Mouse (Mus musculus) frontal cortex, postnatal 14 days (tissue): ENCODE results near the gene Gpr4.

Source experiments
- DNase-seq, 2 experiments: peaks; one replicate each; pipeline ENCODE4 v3.0.0; 2022; ENCODE audit warnings: low spot score in 2 of 2

The Gpr4 gene

DNA sequence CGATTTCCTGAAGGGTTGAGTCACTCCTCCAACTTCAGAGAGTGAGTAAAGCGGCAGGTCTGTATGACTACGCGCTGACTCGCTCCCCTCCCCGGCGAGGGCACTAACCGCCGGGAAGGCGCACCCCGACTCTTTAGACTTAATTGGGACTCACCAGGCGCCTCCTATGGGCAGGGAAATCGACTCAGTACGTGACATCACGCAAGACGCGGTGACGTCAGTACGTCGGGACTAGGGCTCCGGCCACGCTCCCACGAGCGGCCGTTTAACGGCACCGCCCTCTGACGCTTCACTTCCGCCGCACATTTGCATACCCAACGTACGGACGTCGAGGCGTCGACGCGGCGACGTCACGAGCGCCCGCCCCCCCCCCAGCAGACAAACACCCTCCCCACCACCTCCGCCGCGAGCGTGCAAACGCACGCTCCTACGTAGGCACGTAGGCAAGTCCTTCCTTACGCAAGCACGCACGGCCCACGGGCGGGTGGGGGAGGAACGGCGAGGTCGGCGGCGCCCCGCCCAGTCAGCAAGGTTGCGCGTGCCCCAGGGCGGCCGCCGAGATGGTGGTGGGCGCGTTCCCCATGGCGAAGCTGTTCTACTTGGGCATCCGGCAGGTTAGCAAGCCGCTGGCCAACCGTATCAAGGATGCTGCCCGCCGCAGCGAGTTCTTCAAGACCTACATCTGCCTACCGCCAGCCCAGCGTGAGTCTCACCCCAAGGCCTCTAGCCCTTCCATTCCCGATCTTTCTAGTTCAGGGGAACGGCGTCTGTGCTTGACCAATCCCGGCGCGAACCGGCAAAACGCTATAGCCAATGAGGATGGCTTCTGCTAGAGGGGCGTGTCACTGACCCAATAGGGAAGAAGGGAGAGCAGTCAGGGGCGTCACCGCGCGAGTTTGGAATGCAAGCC, 15.8 kb downstream of the Gpr4 start, which contains the start of gene Opa3:
TSS of gene Opa3 (plus strand) at position 452 of the 910 bp plus-strand sequence.
- peak; percentile 99 to 100 for DNase-seq

- DNase-seq, result no peak
Measured at GRCm38 (mm10) chr7:19228793-19229148, 16.4 kb downstream of the Gpr4 start.

DNA sequence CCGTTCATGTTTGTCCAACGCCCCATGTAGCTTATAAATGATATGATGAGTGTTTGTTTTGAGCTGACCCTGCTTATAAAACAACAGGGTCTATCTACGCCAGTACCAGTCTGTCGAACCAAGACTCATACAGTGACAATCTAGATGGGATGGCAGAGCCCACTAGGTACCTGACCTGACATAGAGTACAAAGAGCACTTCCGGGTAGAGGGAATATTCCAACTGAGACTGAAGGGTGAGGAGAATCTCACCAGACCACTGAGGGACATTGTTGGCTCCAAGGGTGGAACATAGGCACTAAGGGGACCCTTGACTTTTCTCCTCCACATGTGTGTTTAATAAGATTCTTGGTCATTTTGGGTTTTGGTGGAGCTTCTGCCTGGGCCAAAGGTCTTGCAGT, 17.1 kb downstream of the Gpr4 start:
- DNase-seq, result no peak

DNA sequence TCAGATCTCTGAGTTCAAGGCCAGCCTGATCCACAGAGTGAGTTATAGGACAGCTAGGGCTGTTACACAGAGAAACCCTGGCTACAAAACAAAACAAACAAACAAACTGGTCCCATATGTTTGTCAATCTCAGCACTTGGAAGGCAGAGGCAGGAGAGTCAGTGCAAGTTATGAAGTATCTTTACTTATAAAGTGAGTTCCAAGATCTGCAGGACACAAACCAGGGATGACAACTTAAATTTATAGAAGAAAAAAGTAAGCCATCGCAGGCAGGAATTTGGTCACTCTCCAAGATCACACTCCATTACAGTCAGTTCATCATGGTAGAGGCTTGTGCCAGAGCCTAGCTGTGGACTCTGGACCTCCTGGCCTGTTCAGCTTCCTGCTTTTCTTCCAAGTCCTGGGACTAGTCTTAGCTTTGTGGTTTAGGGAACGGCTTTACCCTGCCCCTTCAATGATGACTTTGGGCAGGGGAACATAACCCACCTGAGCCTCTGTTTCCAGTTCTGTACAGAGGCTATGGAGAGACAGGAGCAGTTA, 17.8 kb downstream of the Gpr4 start:
- no peak for DNase-seq

DNA sequence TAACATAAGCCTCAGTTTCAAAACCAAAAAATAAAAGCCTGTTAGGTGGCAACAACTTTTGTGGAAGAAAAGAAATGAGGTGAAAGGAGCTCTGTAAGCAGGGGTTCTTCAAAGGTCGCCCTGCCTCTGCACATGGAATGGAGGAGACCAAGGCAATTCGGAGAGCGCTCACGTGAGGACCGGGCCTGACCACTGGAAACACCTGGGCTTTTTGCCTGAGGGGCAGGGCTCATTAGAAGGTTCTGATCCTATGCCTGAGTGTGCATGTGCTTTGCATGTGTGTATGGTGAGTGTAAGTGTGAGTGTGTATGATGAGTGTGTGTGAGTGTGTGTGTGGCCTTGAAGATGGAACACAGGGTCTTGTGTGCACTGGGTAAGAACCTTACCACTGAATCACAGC, 18.6 kb downstream of the Gpr4 start:
- no peak for DNase-seq

- DNase-seq, result no peak
Measured at GRCm38 (mm10) chr7:19231849-19232248, 19.5 kb downstream of the Gpr4 start.

GRCm38 (mm10) chr7:19234652-19235051, 22.3 kb downstream of the Gpr4 start:
- DNase-seq, result no peak

DNA sequence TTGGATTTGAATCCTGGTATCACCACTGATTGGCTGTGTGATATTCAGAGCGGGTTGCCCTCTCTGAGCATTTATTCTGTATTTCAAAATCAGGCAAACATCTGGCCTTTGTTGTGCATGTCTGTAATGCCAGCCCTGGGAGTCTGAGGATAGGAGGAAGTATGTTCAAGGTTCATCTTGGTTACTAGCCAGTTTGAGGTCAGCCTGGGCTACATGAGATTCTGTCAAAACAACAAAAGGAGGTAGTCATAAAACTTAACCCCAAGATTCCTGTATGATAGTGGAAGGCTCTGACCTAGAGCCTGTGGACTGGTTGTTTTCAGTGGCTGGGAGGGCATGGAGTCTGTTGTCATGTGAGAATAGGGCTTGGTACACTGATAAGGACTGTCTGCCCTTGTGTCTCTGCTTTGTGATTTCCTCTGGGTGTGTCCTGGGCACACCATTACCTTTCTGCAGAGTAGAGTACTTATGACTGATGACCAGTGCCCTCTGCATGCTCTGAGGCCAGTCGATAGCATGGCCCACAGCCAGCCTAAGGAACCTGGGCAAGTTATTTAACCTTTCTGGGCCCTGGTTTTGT, 22.8 kb downstream of the Gpr4 start:
- DNase-seq, result no peak

- no peak for DNase-seq
Measured at GRCm38 (mm10) chr7:19236411-19236810, 24.1 kb downstream of the Gpr4 start.

GRCm38 (mm10) chr7:19238344-19238743, 26.0 kb downstream of the Gpr4 start:
- no peak for DNase-seq

DNA sequence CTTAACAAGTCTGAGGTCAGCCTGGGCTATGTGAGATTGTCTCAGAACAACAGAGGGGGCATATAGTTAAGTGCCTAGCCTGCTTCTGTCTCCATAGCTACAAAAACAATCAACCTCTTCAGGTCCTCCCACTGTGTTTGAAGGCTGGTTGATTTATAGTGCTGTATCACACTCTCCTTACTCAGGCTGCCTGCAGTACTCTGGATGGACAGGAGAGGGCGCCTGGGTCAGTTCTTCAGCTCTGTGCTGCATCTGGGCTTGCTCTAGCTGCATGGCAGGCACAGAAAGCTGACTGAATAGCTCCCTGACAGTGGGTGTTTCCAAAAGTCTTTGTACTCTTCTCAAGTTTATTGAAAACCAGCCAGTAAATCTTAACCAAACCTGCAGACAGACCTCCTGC, 27.1 kb downstream of the Gpr4 start:
- peak; percentile 82 to 94 for DNase-seq

- DNase-seq, result no peak
Measured at GRCm38 (mm10) chr7:19239986-19240385, 27.6 kb downstream of the Gpr4 start.

GRCm38 (mm10) chr7:19240905-19241463, 28.6 kb downstream of the Gpr4 start:
- no peak for DNase-seq

GRCm38 (mm10) chr7:19242005-19242404, 29.7 kb downstream of the Gpr4 start:
- DNase-seq, result no peak

DNA sequence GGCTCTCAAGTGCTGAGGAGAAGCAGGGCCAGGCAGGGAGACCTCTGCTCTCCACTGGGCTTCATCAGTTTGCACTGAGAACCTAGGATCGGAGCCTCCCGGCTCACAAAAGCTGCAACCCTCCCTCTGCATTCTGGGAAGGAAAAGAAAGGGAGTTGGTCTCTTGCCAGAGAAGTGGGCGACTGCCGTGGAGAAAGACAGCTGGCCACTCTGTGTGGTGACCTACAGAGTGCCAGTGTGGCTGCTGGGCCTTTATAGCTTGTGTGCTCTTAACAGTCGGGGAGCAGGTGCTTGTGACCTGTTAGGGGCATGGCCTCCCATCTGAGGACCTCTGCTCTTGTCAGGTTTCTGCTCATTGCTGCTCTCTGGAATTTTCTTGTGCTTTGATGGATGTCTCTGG, 31.5 kb downstream of the Gpr4 start:
- DNase-seq, result no peak

DNA sequence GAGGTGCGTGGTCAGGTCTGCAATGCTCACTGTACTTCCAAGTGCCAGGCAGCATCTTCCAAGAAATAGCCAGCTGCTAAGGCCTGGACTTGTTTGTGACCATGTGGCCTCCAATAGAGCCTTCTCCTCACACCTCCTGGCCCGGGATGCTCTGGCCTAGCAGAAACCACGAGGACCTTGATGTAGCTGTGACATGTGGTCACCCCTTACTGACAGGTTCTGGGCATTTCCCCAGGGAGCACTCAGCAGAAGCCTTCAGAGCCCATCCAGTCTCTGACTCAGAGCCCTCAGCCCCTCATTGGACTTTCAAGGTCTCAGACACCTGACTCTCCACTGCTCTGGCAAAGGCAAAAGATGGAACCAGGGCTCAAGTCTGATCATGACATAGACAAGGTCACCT, 32.7 kb downstream of the Gpr4 start:
- no peak for DNase-seq

GRCm38 (mm10) chr7:19246855-19247254, 34.5 kb downstream of the Gpr4 start:
- DNase-seq, result no peak

- DNase-seq, result no peak
Measured at GRCm38 (mm10) chr7:19247511-19247910, 35.2 kb downstream of the Gpr4 start.

- DNase-seq, result no peak
Measured at GRCm38 (mm10) chr7:19252078-19252477, 39.7 kb downstream of the Gpr4 start.

DNA sequence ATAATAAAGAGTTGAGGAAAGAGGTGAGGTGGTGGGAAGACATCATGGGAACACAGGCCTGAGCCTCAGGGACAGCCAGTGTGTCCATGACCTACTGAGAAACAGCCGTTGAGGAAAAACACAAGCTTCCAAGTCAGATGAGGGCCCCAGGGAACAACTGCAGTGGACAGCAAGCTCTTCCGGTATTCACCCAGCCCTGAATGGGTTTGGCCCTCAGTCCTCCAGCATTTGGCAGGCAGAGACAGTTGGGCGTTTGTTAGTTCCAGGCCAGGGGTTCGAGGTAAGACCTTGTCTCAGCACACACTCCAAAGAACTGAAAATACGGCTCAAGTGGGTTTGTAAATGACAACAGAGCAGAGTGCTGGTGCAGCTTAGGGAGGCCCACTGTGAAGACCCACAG, 41.1 kb downstream of the Gpr4 start:
- DNase-seq, result no peak

DNA sequence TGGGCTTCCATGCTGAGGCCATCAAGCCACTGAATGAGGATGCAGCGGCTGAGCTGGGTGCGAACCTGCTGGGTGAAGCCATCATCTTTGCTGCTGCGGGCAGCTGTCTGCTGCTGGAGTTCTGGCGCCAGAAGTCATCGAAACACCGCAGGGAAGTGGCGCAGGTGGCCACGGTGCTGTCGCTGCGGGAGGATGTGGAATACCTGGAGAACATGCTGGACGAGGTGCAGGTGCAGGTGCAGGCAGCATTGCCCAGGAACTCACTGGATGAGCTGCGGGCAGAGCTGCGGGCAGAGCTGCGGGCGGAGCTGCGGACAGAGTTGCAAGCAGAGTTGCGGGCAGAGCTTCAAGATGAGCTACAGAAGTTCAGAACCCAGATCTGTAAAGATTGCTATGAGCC, 43.1 kb downstream of the Gpr4 start:
- DNase-seq, result no peak

DNA sequence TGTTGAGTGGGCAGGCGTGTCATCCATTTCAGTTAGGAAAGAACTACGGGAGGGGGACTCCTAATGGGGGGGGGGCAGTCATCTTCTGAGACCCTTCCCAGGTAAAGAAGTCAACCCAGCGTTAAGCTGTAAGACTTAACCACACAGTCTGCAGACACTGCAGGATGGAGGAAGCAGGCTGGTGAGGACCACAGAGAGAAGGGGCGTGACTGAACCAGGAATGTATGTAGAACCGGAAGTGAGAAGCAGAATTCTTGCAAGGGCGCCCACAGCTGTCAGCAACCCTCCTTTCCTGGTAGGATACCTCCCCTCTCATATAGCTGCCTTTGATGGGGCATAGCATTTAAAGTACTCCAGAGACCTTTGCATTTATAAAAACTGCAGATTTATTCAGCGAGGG, 44.2 kb downstream of the Gpr4 start:
- DNase-seq, result no peak
